Mouse (Mus musculus) kidney, postnatal 0 days (tissue): Measurements from ENCODE around the gene Gpatch3. TPM values are rescaled to one million over a fixed set of nuclear protein-coding genes. Genes with fewer than 3 reads are reported as not detected.

Source experiments
- ATAC-seq: fragments of 200-750 bp; cut with Nextera tagmentation; replicated peaks from 2 replicates; pipeline ENCODE4 v1.8.0; 2017; ENCODE audit warnings: low read depth, moderate number of reproducible peaks, moderate TSS enrichment, moderate library complexity; ENCODE audit not compliant: low FRiP score
- DNase-seq: peaks from one replicate; pipeline ENCODE4 v3.0.0-alpha.2; 2016; ENCODE audit warnings: low spot score
- H3K27ac ChIP-seq: fragments of 300-500 bp; sonication (generic); 2 replicates; pipeline ENCODE4 v1.5.1; 2014; ENCODE audit warnings: mild to moderate bottlenecking
- H3K27me3 ChIP-seq: fragments of 300-500 bp; sonication (generic); 2 replicates; pipeline ENCODE4 v1.6.1; 2014; ENCODE audit warnings: low read length, mixed read lengths; ENCODE audit not compliant: insufficient read depth
- H3K36me3 ChIP-seq: fragments of 300-500 bp; sonication (generic); 2 replicates; pipeline ENCODE4 v1.6.1; 2014; ENCODE audit warnings: low read length, mixed read lengths; ENCODE audit not compliant: insufficient read depth
- H3K4me1 ChIP-seq: fragments of 300-500 bp; sonication (generic); replicated peaks from 2 replicates; pipeline ENCODE4 v1.6.1; 2014; ENCODE audit warnings: antibody characterized with exemption, low read length, mixed read lengths; ENCODE audit not compliant: insufficient read depth
- H3K4me2 ChIP-seq: fragments of 300-500 bp; sonication (generic); 2 replicates; pipeline ENCODE4 v1.6.1; 2014; ENCODE audit warnings: mild to moderate bottlenecking, low read length, moderate library complexity, mixed read lengths
- H3K4me3 ChIP-seq: fragments of 300-500 bp; sonication (generic); replicated peaks from 2 replicates; pipeline ENCODE4 v1.5.1; 2014; ENCODE audit warnings: low read depth, low read length
- H3K9ac ChIP-seq: fragments of 300-500 bp; sonication (generic); 2 replicates; pipeline ENCODE4 v1.6.1; 2014; ENCODE audit warnings: low read depth, low read length
- H3K9me3 ChIP-seq: fragments of 300-500 bp; sonication (generic); replicated peaks from 2 replicates; pipeline ENCODE4 v1.6.1; 2016; ENCODE audit warnings: low read length, inconsistent platforms, mixed read lengths
- CTCF ChIP-seq: IDR thresholded peaks from 2 replicates; pipeline ENCODE4 v1.5.1; 2016; ENCODE audit warnings: antibody characterized with exemption, low read depth, mild to moderate bottlenecking, moderate library complexity
- WGBS: fragments of 180-500 bp; shearing (Covaris S2); extraction: QIAGEN DNeasy Blood & Tissue Kit; methylation state at CpG from one replicate; pipeline ENCODE4 v1.1.7; 2014; 5-methylcytosine and 5-hydroxymethylcytosine counted together
- polyA plus RNA-seq: library from polyadenylated mRNA; unstranded; fragments of >200 nt; fragmentation: Nextera tagmentation; extraction: Ambion mirVana; gene quantifications from 2 replicates; pipeline ENCODE4 v1.2.1, GENCODE M21; 2015

Gpatch3 gene
- polyA plus RNA-seq, 1 experiment from 2014 or later: 8.2 TPM

DNA sequence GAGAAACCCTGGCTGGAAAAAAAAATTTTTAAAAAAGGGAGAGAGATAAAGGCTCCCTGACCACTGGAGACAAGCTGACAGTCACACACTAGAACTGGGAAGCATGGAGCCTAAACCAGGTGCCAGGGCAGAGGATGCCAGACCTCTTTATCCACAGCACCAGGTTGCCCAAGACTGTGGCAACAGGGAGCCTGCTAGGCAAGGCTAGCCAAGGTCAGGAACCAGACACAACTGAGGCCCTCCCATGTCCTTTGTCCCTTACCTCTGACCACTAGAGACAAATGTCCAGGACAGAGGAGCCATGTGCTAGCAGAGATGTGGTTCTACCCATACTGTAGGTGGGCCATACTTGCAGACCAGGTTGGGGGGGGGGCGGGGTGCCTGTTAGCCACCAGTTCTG, 22.5 kb upstream of the Gpatch3 start:
- no peaks in the 10 kb centered on the region for H3K4me1 ChIP-seq
- H3K27me3 ChIP-seq: no peaks in the 10 kb centered on the region
- H3K4me2 ChIP-seq: no peak overlapping the region
- H3K9me3 ChIP-seq: no peaks in the 10 kb centered on the region
- no peak overlapping the region for H3K27ac ChIP-seq
- TF ChIP-seq CTCF: no peak
- WGBS: 58% methylated on average over 1 of the region's 1 CpGs
- H3K36me3 ChIP-seq: no peaks in the 10 kb centered on the region
- no peak for ATAC-seq
- DNase-seq: no peak
- no peak overlapping the region for H3K9ac ChIP-seq
- no peak overlapping the region for H3K4me3 ChIP-seq

DNA sequence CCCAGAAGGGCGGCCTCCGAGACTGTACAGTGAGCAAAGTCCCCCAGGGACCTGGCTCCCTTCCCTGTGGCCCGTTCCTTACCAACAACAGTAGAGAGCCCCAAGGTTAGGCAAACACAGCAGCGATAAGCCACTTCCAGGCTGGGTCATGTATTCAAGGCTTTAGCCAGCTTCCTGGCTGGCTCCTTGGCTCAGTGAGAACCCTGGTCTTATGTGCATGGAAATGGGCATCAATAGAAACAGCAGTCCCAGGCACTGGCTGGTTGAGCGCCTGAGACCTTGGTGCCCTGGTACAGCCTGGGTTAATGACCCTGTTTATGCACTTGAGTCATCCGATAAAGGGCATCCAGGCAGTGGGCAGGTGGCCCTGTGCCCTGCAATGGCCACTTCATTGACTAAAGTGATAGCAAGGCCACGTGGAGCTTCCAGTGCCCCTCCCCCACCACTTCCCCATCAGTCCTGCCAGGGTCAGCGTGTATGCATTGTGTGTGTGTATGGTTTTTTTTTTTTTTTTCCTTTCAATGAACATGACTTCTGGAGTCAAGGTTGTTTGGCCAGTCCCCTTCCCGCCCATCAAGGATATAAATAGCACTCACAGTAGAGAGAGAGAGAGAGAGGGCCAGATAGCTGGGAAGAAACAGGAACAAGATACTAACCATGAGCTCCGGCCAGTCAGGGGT, 21.6 kb upstream of the Gpatch3 start, which contains the start of gene Nr0b2:
Gene Nr0b2 (plus strand): TSS at position 609 of the 680 bp plus-strand sequence.
- Histone ChIP-seq H3K4me2 (no peak within 1 kb of the TSS), H3K9me3 (no peaks in the 10 kb centered on the region), H3K4me3 (no peak within 1 kb of the TSS), H3K36me3 (no peaks in the 10 kb centered on the region), H3K27me3 (no peaks in the 10 kb centered on the region), H3K9ac (no peak within 1 kb of the TSS), H3K4me1 (no peaks in the 10 kb centered on the region), H3K27ac (no peak within 1 kb of the TSS)
- DNase-seq (no peak), ATAC-seq (no peak)
- TF ChIP-seq CTCF: no peak
- WGBS: 53% methylated on average over 10 of the region's 10 CpGs

DNA sequence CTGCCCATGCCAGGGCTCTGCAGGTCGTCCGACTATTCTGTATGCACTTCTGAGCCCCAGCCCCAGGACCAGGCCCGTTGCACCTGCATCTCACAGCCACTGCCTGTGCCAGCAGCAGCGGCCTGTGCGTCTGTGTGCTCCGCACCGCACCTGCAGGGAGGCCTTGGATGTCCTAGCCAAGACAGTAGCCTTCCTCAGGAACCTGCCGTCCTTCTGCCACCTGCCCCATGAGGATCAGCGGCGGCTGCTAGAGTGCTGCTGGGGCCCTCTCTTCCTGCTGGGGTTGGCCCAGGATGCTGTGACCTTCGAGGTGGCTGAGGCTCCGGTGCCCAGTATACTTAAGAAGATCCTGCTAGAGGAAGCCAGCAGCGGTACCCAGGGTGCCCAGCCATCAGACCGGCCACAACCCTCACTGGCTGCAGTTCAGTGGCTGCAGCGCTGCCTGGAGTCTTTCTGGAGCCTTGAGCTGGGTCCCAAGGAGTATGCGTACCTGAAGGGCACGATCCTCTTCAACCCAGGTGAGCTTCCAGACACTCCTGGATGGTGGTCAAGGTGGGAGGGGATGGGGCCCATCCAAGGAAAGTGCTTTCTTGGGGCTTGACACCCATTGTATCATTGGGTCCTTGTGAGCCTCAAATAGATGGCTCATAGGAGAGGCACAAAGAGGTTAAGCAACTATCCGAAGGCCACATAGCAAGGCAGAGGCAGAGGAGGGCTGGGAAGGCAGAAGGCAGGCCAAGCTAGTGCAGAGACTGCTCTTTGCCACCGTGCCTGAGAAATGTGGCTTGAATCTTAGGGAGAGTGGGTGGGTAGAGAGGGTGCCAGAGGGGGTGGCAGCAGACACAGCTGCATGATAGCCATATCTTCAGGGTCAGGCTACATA, 20.9 kb upstream of the Gpatch3 start:
- H3K4me3 ChIP-seq: no peak overlapping the region
- H3K27me3 ChIP-seq: no peaks in the 10 kb centered on the region
- no peak for ATAC-seq
- 72% methylated on average over 19 of the region's 19 CpGs for WGBS
- H3K36me3 ChIP-seq: no peaks in the 10 kb centered on the region
- DNase-seq: no peak
- H3K4me2 ChIP-seq: no peak overlapping the region
- no peaks in the 10 kb centered on the region for H3K9me3 ChIP-seq
- no peak overlapping the region for H3K27ac ChIP-seq
- no peaks in the 10 kb centered on the region for H3K4me1 ChIP-seq
- H3K9ac ChIP-seq: no peak overlapping the region
- TF ChIP-seq CTCF: no peak

DNA sequence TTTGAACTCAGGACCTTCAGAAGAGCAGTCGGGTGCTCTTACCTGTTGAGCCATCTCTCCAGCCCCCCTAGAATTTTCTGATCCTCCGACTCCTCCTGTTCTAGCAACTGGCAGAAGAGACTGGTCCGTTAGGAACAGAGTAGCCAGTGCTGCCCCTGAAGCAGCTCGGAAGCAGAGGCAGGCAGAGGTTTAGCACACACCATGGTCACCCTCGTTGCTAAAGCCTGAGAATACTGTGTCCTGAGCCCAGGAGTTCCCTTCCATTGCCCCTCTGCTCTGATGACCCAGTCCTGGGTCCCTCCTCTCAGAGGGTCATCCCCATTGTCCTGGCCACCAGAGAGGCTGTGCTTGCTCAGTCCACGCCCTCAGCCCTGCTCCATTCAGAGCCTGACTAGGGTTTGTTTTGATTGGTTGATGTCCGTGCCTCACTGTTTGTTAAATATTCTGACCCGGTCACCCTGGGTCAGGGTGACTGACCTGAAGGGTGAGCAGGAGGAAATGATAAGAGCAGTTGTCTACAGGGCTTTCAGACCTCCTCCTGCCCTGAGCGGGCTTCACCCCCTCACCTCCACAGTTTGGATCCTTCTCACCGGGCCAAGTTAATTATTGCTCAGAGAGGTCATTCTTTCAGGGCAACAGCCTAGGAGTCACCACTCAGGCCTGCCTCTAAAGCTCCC, 17.4 kb upstream of the Gpatch3 start:
- DNase-seq (no peak), ATAC-seq (peak; percentile 31; the same call in 1 of the 2 replicates)
- H3K9ac ChIP-seq: peak overlapping the region; percentile 23; the same call in 1 of the 2 replicates
- no peak overlapping the region for H3K4me3 ChIP-seq
- no peak overlapping the region for H3K27ac ChIP-seq
- no peaks in the 10 kb centered on the region for H3K4me1 ChIP-seq
- no peaks in the 10 kb centered on the region for H3K9me3 ChIP-seq
- no peak overlapping the region for H3K4me2 ChIP-seq
- WGBS: 35% methylated on average over 10 of the region's 10 CpGs
- no peaks in the 10 kb centered on the region for H3K27me3 ChIP-seq
- no peaks in the 10 kb centered on the region for H3K36me3 ChIP-seq
- no peak for TF ChIP-seq CTCF

DNA sequence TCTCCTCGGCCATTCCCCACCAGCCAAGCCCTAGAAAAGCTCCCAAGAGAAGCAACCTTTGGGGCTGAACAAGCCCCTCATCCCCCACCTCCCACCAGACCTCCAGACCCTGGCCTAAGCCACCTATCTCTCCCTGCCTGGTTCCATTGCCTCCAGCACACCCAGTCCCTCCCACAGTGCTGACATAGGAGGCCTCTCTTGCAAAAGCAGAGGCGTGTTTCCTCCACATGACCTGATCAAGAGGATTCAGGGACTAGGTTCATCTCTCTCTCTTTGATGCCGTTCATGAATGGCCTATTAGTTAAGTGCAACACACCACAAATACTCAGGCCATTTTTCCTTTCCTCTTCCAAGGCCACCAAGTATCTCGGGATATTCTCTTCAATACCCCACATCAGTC, 14.7 kb upstream of the Gpatch3 start:
- Histone ChIP-seq H3K4me2 (no peak overlapping the region), H3K9ac (no peak overlapping the region), H3K4me3 (no peak overlapping the region), H3K27ac (no peak overlapping the region), H3K27me3 (no peaks in the 10 kb centered on the region), H3K4me1 (no peaks in the 10 kb centered on the region), H3K9me3 (no peaks in the 10 kb centered on the region), H3K36me3 (no peaks in the 10 kb centered on the region)
- TF ChIP-seq CTCF: no peak
- WGBS: 76% methylated on average over 4 of the region's 4 CpGs
- ATAC-seq (no peak), DNase-seq (no peak)

DNA sequence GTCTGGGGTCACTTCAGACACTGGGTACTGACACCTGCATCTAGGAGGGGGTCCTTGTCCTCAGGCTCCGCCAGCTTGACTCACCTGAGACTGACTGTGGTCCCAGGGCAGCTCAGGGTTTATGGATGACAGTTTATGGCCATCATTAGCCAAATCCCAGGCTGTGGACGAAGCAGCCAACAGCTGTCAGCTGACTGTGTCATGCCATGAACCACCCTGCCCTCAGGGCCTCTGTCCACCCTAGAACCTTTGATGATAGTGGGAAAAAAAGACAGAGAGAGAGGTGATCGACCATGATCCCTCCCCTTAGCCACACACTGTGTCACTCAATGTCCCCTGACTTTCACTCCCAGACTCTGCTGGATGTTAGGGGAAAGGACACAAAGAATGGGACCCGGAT, 12.9 kb upstream of the Gpatch3 start:
- H3K9ac ChIP-seq: no peak overlapping the region
- no peak for TF ChIP-seq CTCF
- 54% methylated on average over 4 of the region's 4 CpGs for WGBS
- DNase-seq (no peak), ATAC-seq (no peak)
- H3K9me3 ChIP-seq: no peaks in the 10 kb centered on the region
- H3K4me3 ChIP-seq: no peak overlapping the region
- no peaks in the 10 kb centered on the region for H3K36me3 ChIP-seq
- H3K27ac ChIP-seq: no peak overlapping the region
- H3K27me3 ChIP-seq: no peaks in the 10 kb centered on the region
- no peaks in the 10 kb centered on the region for H3K4me1 ChIP-seq
- H3K4me2 ChIP-seq: no peak overlapping the region
